Mouse (Mus musculus): ENCODE results near the gene Manf. TPM values are rescaled to one million over a fixed set of nuclear protein-coding genes. Genes with fewer than 3 reads are reported as not detected.
A peak's percentile ranks its signal among the peaks of the same experiment; 100 is the strongest.

Manf gene
- total RNA-seq, 1 experiment from 2014 or later, result 113 TPM

DNA sequence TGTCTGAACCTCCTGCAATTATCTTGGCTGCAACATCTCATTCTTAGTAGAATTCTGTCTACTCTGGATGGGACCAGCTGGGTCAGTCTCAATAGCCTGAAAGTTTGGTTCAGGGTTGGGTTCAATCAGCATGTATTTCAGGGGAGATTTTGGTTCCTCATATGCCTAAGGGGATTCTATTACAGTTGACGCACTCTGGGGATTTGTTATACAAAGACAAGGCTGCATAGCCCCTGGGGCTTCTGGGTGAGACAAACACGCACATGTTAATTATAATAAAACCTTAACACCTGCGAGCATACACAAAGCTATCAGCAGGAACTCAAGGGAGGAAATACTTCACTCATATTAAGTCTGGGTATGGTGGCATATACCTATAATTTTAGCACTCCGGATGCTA is 85.3 kb downstream of the Manf start:
- no peak for ATAC-seq (replicated peaks; ENCODE audit: insufficient number of reproducible peaks, low FRiP score, low TSS enrichment, poor library complexity, severe bottlenecking)

DNA sequence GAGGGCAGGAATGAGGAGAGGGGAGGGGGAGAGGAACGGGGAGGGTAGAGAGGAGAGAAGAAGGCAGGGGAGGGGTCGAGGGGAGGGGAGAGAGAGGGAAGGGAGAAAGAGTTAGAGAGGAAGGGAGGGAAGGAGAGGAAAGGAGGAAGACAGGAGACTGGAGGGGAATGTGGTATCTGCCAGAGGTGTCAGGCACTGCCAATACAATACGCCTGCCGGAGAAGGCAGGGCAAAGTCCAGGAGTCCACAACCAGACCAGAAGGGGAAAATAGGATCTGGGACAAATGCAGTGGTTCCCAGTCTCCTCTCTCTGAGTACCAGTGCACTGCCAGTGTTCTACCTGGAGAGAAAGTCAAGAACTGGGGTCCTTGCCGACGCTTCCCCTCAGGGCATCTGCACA is 100.9 kb downstream of the Manf start:
- ATAC-seq (replicated peaks; ENCODE audit: insufficient number of reproducible peaks, low FRiP score, low TSS enrichment, poor library complexity, severe bottlenecking), result no peak

DNA sequence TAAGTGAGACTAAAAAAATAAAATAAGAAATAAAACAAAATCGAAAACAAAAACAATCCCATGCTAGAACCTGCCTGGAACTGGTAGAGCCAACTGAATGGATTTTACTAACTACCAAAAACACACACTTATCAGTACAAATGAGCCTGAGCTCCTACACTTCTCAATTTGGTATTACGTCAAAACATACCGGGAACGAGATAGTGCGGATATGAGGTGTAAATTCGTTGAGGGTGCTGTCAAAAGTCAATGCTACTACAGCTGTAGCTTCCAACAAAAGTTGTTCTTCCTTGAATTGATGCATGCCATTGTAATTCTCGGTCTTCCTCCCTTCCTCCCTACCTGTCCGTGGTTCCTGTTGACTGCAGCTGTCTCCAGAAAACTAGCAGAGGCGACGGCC is 102.4 kb downstream of the Manf start:
- ATAC-seq (replicated peaks; ENCODE audit: insufficient number of reproducible peaks, low FRiP score, low TSS enrichment, poor library complexity, severe bottlenecking), result no peak

DNA sequence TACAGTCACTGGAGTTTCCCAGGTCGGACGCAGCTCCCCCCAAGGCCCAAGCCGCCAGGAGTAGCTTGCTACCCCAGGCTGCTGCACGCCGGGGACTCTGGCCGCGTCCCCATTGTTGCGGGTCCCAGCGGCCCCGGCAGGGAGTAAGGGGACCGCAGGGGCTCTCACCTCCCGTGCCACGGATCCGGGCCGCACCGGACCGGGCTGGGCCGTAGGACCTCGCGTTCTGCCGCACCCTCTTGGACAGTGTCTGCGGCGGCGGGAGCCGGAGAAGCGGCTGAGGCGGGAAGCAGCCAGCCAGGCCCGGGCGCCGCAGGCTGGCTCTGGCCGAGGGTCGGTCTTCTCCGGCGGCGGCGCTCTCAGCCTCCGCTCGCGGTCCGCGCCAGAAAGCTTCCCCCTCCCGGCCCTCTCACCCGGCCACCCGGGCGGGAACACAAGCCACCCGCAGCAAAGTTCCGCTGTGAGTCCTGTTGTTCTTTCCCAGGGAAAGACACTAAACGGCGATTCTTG is 102.9 kb downstream of the Manf start, which contains the start of gene Rad54l2:
Rad54l2 (minus strand) TSS at position 383 of the 510 bp plus-strand sequence.
- peak; percentile 81 for ATAC-seq (replicated peaks; ENCODE audit: insufficient number of reproducible peaks, low FRiP score, low TSS enrichment, poor library complexity, severe bottlenecking)

Other genes with a start within 250 kb of the Manf start
- not detected in 3 replicates for gene Grm2, start 235.9 kb downstream of the Manf start, total RNA-seq (2017)
- 17.0 to 22.9 TPM (median 19.3 TPM) in 3 replicates for gene Tex264, start 206.1 kb downstream of the Manf start, total RNA-seq (2017)
- gene Rad54l2, start 102.8 kb downstream of the Manf start, total RNA-seq (2017), result 10.3 to 29.7 TPM (median 14.5 TPM) in 3 replicates
- 15.9 to 35.2 TPM (median 25.1 TPM) in 3 replicates for gene Dcaf1, start 70.1 kb downstream of the Manf start, total RNA-seq (2017)
- 20.9 to 43.6 TPM (median 26.8 TPM) in 3 replicates for gene Rbm15b, start 4.6 kb downstream of the Manf start, total RNA-seq (2017)